Mouse (Mus musculus) inflammation-experienced regulatory T-cells (primary cell): ENCODE measurements around the gene Pkm. TPM values are rescaled to one million over a fixed set of nuclear protein-coding genes. Genes with fewer than 3 reads are reported as not detected.

Experiments
- polyA plus RNA-seq, 2 experiments: library from polyadenylated mRNA; unstranded; fragments of 100-300 nt; shearing (Covaris generic); gene quantifications; one replicate each; pipeline ENCODE4 v1.2.1; 2017

The Pkm gene
- 100 to 1,000 TPM; 721 to 753 TPM for polyA plus RNA-seq

GRCm38 (mm10) chr9:59655958-59656634, at the start of gene Pkm:
TSS of gene Pkm (plus strand) at chr9:59656368.

DNA sequence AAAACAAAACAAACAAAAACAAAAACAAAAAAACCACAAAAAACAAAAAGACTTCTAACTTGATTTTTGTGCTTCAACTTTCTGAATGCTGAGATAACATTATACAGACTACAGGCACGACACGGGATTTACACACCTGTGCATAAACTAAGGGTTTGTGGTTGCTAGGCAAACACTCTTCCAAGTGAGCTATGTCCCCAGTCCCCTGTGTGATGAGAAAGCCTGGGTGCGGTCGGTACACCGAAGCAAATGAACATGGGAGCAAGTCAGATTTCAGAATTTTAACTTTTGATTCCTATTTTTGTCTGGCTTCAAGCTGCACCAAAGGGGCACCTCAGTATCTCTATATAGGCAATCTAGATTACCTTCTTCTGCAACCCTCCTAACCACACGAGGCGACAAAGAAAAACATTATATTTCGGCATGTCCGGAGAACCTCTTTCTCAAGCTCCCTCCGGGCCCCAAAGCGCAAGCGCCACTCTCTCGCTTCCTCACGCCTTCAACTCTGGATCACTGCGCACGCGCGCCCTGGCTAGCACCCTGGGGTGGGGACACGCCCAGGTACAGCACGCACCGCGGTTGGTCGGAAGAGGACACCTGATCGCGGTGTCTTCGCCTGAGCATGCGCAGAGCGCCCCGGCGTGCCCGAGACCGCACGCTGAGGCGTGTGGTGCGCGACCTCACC, 39.4 kb upstream of the Pkm start, which contains the start of gene Parp6:
Parp6 (plus strand) TSS at position 663 of the 685 bp plus-strand sequence.

DNA sequence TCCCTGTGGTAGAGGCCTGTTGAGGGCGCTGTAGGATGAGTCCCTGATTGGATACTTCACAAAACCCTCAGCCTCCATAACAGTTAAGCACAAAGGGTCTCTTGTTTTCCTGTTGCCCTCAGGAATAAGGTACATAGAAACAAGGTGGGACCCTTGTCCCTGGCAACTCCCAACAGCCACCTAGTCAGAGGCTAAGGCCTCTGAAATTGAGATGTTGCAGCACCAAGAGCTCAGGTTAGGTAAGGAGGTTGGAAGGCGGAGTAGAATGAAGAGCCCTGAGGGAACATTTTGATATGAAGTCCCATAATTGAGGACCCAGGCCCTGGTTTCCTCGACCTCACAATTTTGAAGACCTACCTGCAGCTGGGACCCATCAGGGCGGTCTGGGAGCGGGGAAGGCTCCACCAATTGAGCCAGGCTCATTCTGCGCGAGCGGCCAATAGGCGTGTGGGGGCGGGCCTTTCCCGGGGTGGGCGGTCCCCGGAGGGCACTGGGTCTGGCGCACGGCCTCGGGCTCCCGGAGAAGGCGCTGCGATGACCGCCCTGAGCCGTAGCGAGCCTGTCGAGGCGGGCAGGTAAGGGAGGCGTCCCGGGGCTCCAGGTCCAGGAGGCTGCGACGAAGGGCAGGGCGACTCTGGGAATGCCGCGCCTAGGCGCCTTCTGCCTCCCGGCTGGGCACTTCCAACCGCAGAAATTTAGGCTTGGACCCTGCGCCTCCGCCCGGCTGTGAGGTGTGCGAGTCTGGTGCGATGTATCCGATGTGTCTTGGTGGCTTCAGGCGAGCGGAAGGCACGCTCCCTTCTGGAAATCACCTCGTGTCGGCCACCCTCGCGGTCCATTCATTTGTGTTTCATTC, 23.7 kb downstream of the Pkm start, which contains the start of gene Gramd2:
Gramd2 (plus strand) TSS at position 467 of the 856 bp plus-strand sequence.

Other genes starting within 250 kb of the Pkm start
- gene Arih1, start 169.8 kb upstream of the Pkm start, polyA plus RNA-seq: 100 to 1,000 TPM in 1 of 2 experiments, 10 to 100 TPM in 1; 89.5 to 109 TPM
- 10 to 100 TPM; 55.0 to 56.4 TPM for gene Hexa, start 116.8 kb upstream of the Pkm start, polyA plus RNA-seq
- gene Tmem202, start 116.5 kb upstream of the Pkm start, polyA plus RNA-seq: under 1 TPM; 0.26 to 0.52 TPM
- under 1 TPM in 1 of 2 experiments, not detected in 1; 0.33 TPM for gene Celf6, start 78.5 kb upstream of the Pkm start, polyA plus RNA-seq
- gene Parp6, start 39.1 kb upstream of the Pkm start, polyA plus RNA-seq: 10 to 100 TPM; 45.1 to 69.1 TPM
- 1 to 10 TPM in 1 of 2 experiments, under 1 TPM in 1; 0.19 to 1.8 TPM for gene Gramd2, start 23.8 kb downstream of the Pkm start, polyA plus RNA-seq
- gene Senp8, start 94.3 kb downstream of the Pkm start, polyA plus RNA-seq: 1 to 10 TPM; 5.9 to 8.2 TPM
- 10 to 100 TPM; 20.3 to 21.2 TPM for gene Myo9a, start 94.5 kb downstream of the Pkm start, polyA plus RNA-seq